Mouse (Mus musculus): ENCODE results near the gene Zrsr2. TPM values are rescaled to one million over a fixed set of nuclear protein-coding genes. Genes with fewer than 3 reads are reported as not detected.

Gene Zrsr2
- total and polyA plus RNA-seq, 3 experiments: 13.7 to 76.8 (median 14.2) TPM

DNA sequence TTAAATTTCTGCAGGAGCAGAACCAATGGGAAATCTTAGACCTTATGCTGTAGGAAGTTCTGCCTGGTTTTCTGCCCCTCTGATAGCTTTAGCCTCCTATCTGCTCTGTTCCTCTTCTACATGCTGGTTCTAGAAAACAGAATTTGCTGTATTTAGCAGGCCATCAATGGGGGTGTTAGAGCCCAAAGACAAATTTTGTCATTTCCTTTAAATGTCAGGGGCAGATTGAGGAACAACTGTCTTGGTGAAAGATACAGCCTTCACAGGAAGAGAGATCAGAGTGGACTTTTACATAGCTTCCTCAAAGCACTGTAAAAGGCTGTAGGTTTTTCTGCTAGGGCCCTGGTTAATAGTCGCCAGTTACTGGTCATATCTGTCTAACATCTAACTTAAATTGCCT, 61.1 kb downstream of the Zrsr2 start:
- in situ Hi-C loops (cut with MboI; ENCODE audit: low pct_ligation_motif_present, low pct_unique_long_range_greater_than_20kb, low sequenced_read_pairs) (no loop called here), dilution Hi-C loops (cut with MboI; ENCODE audit: extremely low pct_ligation_motif_present, extremely low pct_unique_long_range_greater_than_20kb, low sequenced_read_pairs) (no loop called here)
- H3K36me3 ChIP-seq (replicated peaks in 1 of 2; ENCODE audit: control insufficient read depth in 1 of 2, insufficient read depth in 1 of 2, low read length in 1 of 2): no peaks in the 10 kb centered on the region
- H3K4me3 ChIP-seq (replicated peaks in 1 of 3; ENCODE audit: low read depth in 2 of 3, low read length in 2 of 3, poor library complexity in 1 of 3): no peak overlapping the region
- no peaks in the 10 kb centered on the region for H3K9me3 ChIP-seq (replicated peaks; ENCODE audit: low read length)
- H3K4me1 ChIP-seq (ENCODE audit: control insufficient read depth in 1 of 2, insufficient read depth in 2 of 2): peaks cover 3 to 9% of the 10 kb centered on the region in 2 experiments; a peak in 1 of 4 replicates
- no peak overlapping the region for H3K9ac ChIP-seq (ENCODE audit: insufficient read depth, low read depth)
- no peak for DNase-seq (ENCODE audit: extremely low read depth)
- H3K79me2 ChIP-seq (replicated peaks; ENCODE audit: control insufficient read depth, extremely low read depth, insufficient read depth, poor library complexity, severe bottlenecking): no peaks in the 10 kb centered on the region
- H3K4me2 ChIP-seq (ENCODE audit: insufficient read depth, low read depth, poor library complexity, severe bottlenecking): no peak overlapping the region
- no peak for TF ChIP-seq HCFC1 (IDR thresholded peaks at IDR 0.05; ENCODE audit: low read depth, low read length)
- no peak for TF ChIP-seq IRF4 (IDR thresholded peaks at IDR 0.05; ENCODE audit: low read depth, low read length)
- no peak for TF ChIP-seq CTCF (conservative IDR thresholded peaks at IDR 0.05 in 1 of 2, IDR thresholded peaks at IDR 0.05 in 1 of 2; ENCODE audit: low read depth in 2 of 2, low read length in 2 of 2)
- no peaks in the 10 kb centered on the region for H3K27me3 ChIP-seq (replicated peaks)
- no peak overlapping the region for H3K27ac ChIP-seq (ENCODE audit: insufficient read depth, low read depth)

- no peak for TF ChIP-seq GABPA (IDR thresholded peaks at IDR 0.05; ENCODE audit: insufficient replicate concordance, low read depth, low read length)
- TF ChIP-seq MXI1 (IDR thresholded peaks at IDR 0.05; ENCODE audit: low read depth, low read length): no peak
- Histone ChIP-seq H3K4me2 (ENCODE audit: insufficient read depth, low read depth, poor library complexity, severe bottlenecking) (no peak overlapping the region), H3K4me3 (replicated peaks in 1 of 3; ENCODE audit: low read depth in 2 of 3, low read length in 2 of 3, poor library complexity in 1 of 3) (no peak overlapping the region), H3K79me2 (replicated peaks; ENCODE audit: control insufficient read depth, extremely low read depth, insufficient read depth, poor library complexity, severe bottlenecking) (no peaks in the 10 kb centered on the region), H3K27me3 (replicated peaks) (no peaks in the 10 kb centered on the region), H3K9ac (ENCODE audit: insufficient read depth, low read depth) (no peak overlapping the region), H3K4me1 (ENCODE audit: control insufficient read depth in 1 of 2, insufficient read depth in 2 of 2) (peaks cover 0 to 6% of the 10 kb centered on the region in 2 experiments; a peak in 2 of 4 replicates), H3K27ac (ENCODE audit: insufficient read depth, low read depth) (no peak overlapping the region), H3K36me3 (replicated peaks in 1 of 2; ENCODE audit: control insufficient read depth in 1 of 2, insufficient read depth in 1 of 2, low read length in 1 of 2) (no peaks in the 10 kb centered on the region), H3K9me3 (replicated peaks; ENCODE audit: low read length) (no peaks in the 10 kb centered on the region)
- in situ Hi-C loops (cut with MboI; ENCODE audit: low pct_ligation_motif_present, low pct_unique_long_range_greater_than_20kb, low sequenced_read_pairs) (no loop called here), dilution Hi-C loops (cut with MboI; ENCODE audit: extremely low pct_ligation_motif_present, extremely low pct_unique_long_range_greater_than_20kb, low sequenced_read_pairs) (no loop called here)
- DNase-seq (ENCODE audit: extremely low read depth): no peak
Measured at GRCm38 (mm10) chrX:163885539-163885981, 72.9 kb downstream of the Zrsr2 start.

Other genes with a start within 250 kb of the Zrsr2 start
- not detected in 2 replicates for gene Rnf138rt1, start 197.3 kb downstream of the Zrsr2 start, total RNA-seq (2012; rRNA removed)
- gene Rnf138rt1, start 197.3 kb downstream of the Zrsr2 start, total RNA-seq (2014; rRNA removed): not detected in 2 replicates
- gene Rnf138rt1, start 197.3 kb downstream of the Zrsr2 start, polyA plus RNA-seq (2012; ENCODE audit: insufficient read length, low read depth): not detected in 2 replicates
- 4.3 and 5.7 TPM in 2 replicates for gene Ap1s2, start 49.6 kb downstream of the Zrsr2 start, total RNA-seq (2012; rRNA removed)
- 12.3 and 16.6 TPM in 2 replicates for gene Ap1s2, start 49.6 kb downstream of the Zrsr2 start, total RNA-seq (2014; rRNA removed)
- gene Ap1s2, start 49.6 kb downstream of the Zrsr2 start, polyA plus RNA-seq (2012; ENCODE audit: insufficient read length, low read depth): 6.5 and 8.9 TPM in 2 replicates
- gene Car5b, start 69.3 kb upstream of the Zrsr2 start, total RNA-seq (2012; rRNA removed): 0.13 and 0.17 TPM in 2 replicates
- not detected in 2 replicates for gene Car5b, start 69.3 kb upstream of the Zrsr2 start, total RNA-seq (2014; rRNA removed)
- 0.12 TPM in 1 of 2 replicates, not detected in the other for gene Car5b, start 69.3 kb upstream of the Zrsr2 start, polyA plus RNA-seq (2012; ENCODE audit: insufficient read length, low read depth)
- 11.5 and 14.9 TPM in 2 replicates for gene Siah1b, start 117.8 kb upstream of the Zrsr2 start, total RNA-seq (2012; rRNA removed)
- 28.1 and 29.3 TPM in 2 replicates for gene Siah1b, start 117.8 kb upstream of the Zrsr2 start, total RNA-seq (2014; rRNA removed)
- 19.3 and 21.5 TPM in 2 replicates for gene Siah1b, start 117.8 kb upstream of the Zrsr2 start, polyA plus RNA-seq (2012; ENCODE audit: insufficient read length, low read depth)
- not detected in 2 replicates for gene Cltrn, start 130.2 kb upstream of the Zrsr2 start, total RNA-seq (2012; rRNA removed)
- not detected in 2 replicates for gene Cltrn, start 130.2 kb upstream of the Zrsr2 start, total RNA-seq (2014; rRNA removed)
- gene Cltrn, start 130.2 kb upstream of the Zrsr2 start, polyA plus RNA-seq (2012; ENCODE audit: insufficient read length, low read depth): not detected in 2 replicates
- gene Ace2, start 180.7 kb upstream of the Zrsr2 start, total RNA-seq (2012; rRNA removed): 0.08 TPM in 1 of 2 replicates, not detected in the other
- gene Ace2, start 180.7 kb upstream of the Zrsr2 start, total RNA-seq (2014; rRNA removed): not detected in 2 replicates
- gene Ace2, start 180.7 kb upstream of the Zrsr2 start, polyA plus RNA-seq (2012; ENCODE audit: insufficient read length, low read depth): not detected in 2 replicates